Mouse (Mus musculus) midbrain, embryonic 13.5 days (tissue): ENCODE results near the gene Slc6a4. TPM values are rescaled to one million over a fixed set of nuclear protein-coding genes. Genes with fewer than 3 reads are reported as not detected.

Experiments
- ATAC-seq: fragments of 200-750 bp; cut with Nextera tagmentation; 2 replicates; pipeline ENCODE4 v1.8.0; 2017; ENCODE audit warnings: mild to moderate bottlenecking, moderate TSS enrichment, moderate library complexity
- H3K27ac ChIP-seq: fragments of 300-500 bp; sonication (generic); 2 replicates; pipeline ENCODE4 v1.5.1; 2015; ENCODE audit warnings: inconsistent platforms, mild to moderate bottlenecking, moderate library complexity
- H3K27me3 ChIP-seq: fragments of 300-500 bp; sonication (generic); 2 replicates; pipeline ENCODE4 v1.6.1; 2015; ENCODE audit warnings: mild to moderate bottlenecking, inconsistent platforms
- H3K36me3 ChIP-seq: fragments of 300-500 bp; sonication (generic); 2 replicates; pipeline ENCODE4 v1.6.1; 2015; ENCODE audit warnings: mild to moderate bottlenecking, inconsistent platforms
- H3K4me1 ChIP-seq: fragments of 300-500 bp; sonication (generic); replicated peaks from 2 replicates; pipeline ENCODE4 v1.6.1; 2015; ENCODE audit warnings: inconsistent platforms
- H3K4me2 ChIP-seq: fragments of 300-500 bp; sonication (generic); replicated peaks from 2 replicates; pipeline ENCODE4 v1.6.1; 2015; ENCODE audit warnings: moderate library complexity, mild to moderate bottlenecking, inconsistent platforms
- H3K4me3 ChIP-seq: fragments of 300-500 bp; sonication (generic); replicated peaks from 2 replicates; pipeline ENCODE4 v1.5.1; 2015; ENCODE audit warnings: mild to moderate bottlenecking, inconsistent platforms
- H3K9ac ChIP-seq: fragments of 300-500 bp; sonication (generic); replicated peaks from 2 replicates; pipeline ENCODE4 v1.6.1; 2015; ENCODE audit warnings: mild to moderate bottlenecking, inconsistent platforms
- H3K9me3 ChIP-seq: fragments of 300-500 bp; sonication (generic); 2 replicates; pipeline ENCODE4 v1.6.1; 2016; ENCODE audit warnings: mild to moderate bottlenecking, inconsistent platforms
- WGBS: fragments of 180-500 bp; shearing (Covaris S2); methylation state at CpG from one replicate; pipeline ENCODE4 v1.1.7; 2015; 5-methylcytosine and 5-hydroxymethylcytosine counted together
- polyA plus RNA-seq: library from polyadenylated mRNA; unstranded; fragments of >200 nt; fragmentation: Nextera tagmentation; extraction: Ambion mirVana; gene quantifications from 2 replicates; pipeline ENCODE4 v1.2.1, GENCODE M21; 2015

Gene Slc6a4
- polyA plus RNA-seq, 1 experiment from 2014 or later = 7.0 TPM

DNA sequence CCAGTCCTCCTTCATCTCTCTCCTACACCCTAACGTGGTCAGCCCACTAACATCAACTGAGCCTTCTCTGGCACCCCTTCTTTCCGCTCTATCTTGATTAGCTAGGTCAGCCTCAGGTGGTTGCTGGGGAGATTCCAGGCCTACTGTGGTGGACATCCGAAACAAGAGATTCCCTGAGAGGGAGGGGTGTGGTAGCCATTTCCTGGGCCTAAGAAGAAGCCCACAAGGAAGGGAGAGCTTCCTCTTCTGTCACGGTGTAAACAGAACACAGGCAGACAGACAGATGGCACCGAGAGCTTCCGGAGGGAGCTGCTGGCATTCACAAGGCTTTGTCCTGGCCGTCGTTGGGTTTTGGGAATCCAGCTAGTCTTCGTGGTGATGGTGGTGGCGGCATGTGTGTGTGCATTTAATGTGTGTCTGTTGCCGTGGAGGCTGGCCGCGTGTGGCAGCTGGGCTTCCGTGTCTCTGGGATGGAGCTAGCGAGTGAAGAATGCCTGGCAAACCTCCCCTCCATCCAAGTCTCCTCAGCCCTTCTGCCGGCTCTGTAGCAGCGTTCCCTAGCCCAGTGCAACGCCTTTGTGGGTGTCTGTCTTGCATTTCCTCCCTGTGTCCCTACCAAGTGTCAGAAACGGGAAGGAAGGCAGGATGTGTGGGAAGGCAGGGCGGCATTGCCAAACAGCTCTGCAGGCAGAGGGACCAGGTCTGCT lies 2.3 kb upstream of the Slc6a4 start:
- Histone ChIP-seq H3K9ac (no peak overlapping the region), H3K4me2 (no peak overlapping the region), H3K27me3 (peaks cover 57% of the 10 kb centered on the region), H3K27ac (no peak overlapping the region), H3K4me1 (peaks cover 25% of the 10 kb centered on the region), H3K4me3 (no peak overlapping the region), H3K9me3 (no peaks in the 10 kb centered on the region), H3K36me3 (no peaks in the 10 kb centered on the region)
- ATAC-seq = no peak
- WGBS = 53% methylated on average over 20 of the region's 20 CpGs

DNA sequence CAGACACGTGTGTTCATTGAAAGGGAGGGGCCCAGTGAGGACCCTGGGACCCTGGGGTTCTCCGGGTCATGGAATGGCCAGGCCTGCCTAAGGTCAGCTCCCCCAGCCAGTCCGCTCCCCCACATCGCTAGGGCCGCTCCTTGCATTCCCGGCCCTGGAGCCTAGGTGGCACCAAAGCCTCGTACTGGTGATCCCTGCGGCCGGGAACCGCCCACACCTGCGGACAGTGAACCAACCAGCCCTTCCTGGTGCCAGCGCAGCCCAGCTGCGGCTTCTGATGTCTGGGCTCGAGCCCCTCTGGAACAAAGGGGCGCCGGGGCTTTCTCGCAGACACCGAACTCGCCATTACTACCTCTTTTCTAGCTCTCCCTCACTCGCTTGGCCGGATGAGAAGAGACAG lies 1.1 kb upstream of the Slc6a4 start:
- 2% methylated on average over 21 of the region's 21 CpGs for WGBS
- no peaks in the 10 kb centered on the region for H3K9me3 ChIP-seq
- peak; percentile 87 for ATAC-seq
- H3K9ac ChIP-seq = peak overlapping the region; percentile 49; the same call in 1 of the 2 replicates
- peaks cover 25% of the 10 kb centered on the region for H3K4me1 ChIP-seq
- H3K4me2 ChIP-seq = peak overlapping the region; percentile 85
- peaks cover 67% of the 10 kb centered on the region for H3K27me3 ChIP-seq
- no peak overlapping the region for H3K27ac ChIP-seq
- H3K4me3 ChIP-seq = peak overlapping the region; percentile 52
- H3K36me3 ChIP-seq = no peaks in the 10 kb centered on the region

DNA sequence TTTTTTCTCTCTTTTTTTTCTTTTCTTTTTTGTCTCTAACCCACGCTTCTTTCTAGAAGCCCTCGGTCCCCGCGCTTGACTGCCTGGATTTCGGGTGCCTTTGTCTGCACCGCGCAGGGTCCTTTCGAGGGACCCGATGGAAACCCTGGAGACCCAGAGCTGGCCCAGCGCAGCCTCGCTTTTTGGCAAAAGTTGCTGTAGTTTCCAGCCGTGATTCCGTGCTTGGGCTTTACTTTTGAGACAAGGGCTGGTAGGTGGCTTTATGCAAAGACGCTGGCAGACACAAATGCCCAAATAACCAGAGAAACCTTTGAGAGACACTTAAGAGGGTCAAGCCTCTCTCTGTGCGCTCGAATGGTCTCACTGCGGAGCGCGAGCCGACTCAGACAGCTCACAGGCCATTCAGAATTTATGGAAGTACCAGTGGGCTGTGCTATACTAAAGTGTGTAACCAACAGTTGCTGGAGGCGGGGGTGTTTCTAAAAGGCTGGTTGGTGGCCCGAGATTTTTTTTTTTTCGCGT lies 363 bp downstream of the Slc6a4 start:
- 10% methylated on average over 24 of the region's 24 CpGs for WGBS
- H3K9ac ChIP-seq = peak overlapping the region; percentile 49; the same call in 1 of the 2 replicates
- ATAC-seq = no peak
- peak overlapping the region; percentile 52 for H3K4me3 ChIP-seq
- no peaks in the 10 kb centered on the region for H3K9me3 ChIP-seq
- peaks cover 71% of the 10 kb centered on the region for H3K27me3 ChIP-seq
- peaks cover 19% of the 10 kb centered on the region for H3K4me1 ChIP-seq
- H3K27ac ChIP-seq = no peak overlapping the region
- peak overlapping the region; percentile 85 for H3K4me2 ChIP-seq
- H3K36me3 ChIP-seq = no peaks in the 10 kb centered on the region

DNA sequence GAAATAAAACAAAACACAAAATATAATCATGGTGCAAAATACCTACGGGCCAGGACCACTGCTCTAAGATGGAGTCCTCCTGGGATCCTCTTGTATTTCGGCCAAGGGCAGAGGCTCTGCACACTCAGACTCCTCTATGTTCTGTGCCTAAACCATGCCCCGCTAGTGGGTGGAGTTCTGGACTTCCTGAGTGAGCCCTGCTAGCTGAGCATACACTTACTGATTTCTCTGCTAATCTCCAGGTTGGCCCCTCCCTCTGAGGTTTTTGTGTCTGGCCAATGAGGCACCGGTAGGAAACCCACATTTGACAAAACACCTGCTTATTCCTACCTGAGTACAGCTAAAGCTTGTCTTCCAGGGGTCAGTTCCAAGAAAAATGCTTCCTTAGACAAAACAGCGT lies 2.3 kb downstream of the Slc6a4 start:
- Histone ChIP-seq H3K4me3 (no peak overlapping the region), H3K9me3 (no peaks in the 10 kb centered on the region), H3K27ac (no peak overlapping the region), H3K4me2 (no peak overlapping the region), H3K9ac (no peak overlapping the region), H3K27me3 (peaks cover 67% of the 10 kb centered on the region), H3K4me1 (peaks cover 19% of the 10 kb centered on the region), H3K36me3 (no peaks in the 10 kb centered on the region)
- 63% methylated on average over 5 of the region's 5 CpGs for WGBS
- ATAC-seq = no peak

DNA sequence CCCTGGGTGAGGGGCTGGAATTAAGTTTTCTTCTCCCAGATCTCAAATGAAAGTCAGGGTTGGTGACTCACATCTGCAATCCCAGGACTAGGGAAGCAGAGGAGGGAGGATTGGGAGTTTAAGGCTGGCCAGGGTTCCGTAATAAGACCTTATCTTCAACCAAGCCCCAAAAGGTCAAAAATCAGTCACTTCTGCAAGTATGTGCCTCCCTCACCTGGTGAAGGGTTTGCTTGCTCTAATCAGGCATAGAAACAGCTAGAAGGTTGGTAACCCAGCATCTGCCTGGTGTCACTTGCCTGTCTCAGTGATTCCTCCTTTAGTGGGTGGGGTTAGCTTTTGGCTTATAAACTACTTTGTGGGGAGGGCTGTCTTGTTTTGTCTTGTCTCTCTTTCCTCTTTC lies 4.0 kb downstream of the Slc6a4 start:
- no peaks in the 10 kb centered on the region for H3K9me3 ChIP-seq
- peaks cover 51% of the 10 kb centered on the region for H3K27me3 ChIP-seq
- H3K9ac ChIP-seq = no peak overlapping the region
- no peak overlapping the region for H3K4me3 ChIP-seq
- WGBS = 78% methylated on average over 1 of the region's 1 CpGs
- peaks cover 15% of the 10 kb centered on the region for H3K4me1 ChIP-seq
- no peak overlapping the region for H3K4me2 ChIP-seq
- no peak for ATAC-seq
- H3K27ac ChIP-seq = no peak overlapping the region
- no peaks in the 10 kb centered on the region for H3K36me3 ChIP-seq

DNA sequence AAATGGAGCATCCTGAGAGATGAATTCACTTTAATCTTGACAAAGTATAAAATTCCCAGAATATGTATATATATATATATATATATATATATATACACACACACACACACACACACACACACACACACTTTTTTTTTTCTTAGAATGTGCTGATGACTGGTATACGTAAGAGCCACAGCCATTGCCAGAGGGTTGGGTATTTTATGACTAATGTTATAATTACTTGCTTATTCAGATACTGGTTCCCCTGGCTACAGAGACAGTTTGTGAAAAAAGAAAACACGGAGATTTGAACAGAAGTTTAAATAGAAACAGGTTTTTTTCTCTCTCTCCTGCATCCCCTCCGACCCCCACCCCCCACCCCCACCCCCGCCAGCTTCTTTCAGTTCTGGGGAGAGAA lies 7.5 kb downstream of the Slc6a4 start:
- H3K4me2 ChIP-seq = no peak overlapping the region
- H3K9ac ChIP-seq = no peak overlapping the region
- H3K9me3 ChIP-seq = no peaks in the 10 kb centered on the region
- no peak overlapping the region for H3K27ac ChIP-seq
- H3K4me3 ChIP-seq = no peak overlapping the region
- no peaks in the 10 kb centered on the region for H3K4me1 ChIP-seq
- peaks cover 16% of the 10 kb centered on the region for H3K27me3 ChIP-seq
- 70% methylated on average over 4 of the region's 4 CpGs for WGBS
- ATAC-seq = no peak
- no peaks in the 10 kb centered on the region for H3K36me3 ChIP-seq

DNA sequence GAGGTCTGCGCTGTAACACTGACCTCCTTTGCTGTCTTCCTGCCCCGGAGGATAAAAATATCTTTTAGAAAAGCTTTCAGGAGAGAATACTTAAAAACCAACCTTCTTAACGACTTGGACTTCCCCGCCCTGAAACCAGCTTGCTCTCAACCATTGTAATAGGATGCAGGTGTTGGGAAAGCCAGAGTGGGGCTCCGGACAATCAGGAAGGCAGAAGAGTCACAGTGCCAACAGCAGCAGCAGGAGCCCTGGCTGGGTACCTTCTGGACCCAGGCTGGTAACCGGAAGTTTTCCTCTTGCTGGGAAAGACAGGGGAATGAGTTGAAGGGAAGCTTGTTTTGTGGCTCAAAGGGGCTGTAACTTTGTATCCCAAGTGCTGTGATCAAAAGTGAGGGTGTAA lies 8.2 kb downstream of the Slc6a4 start:
- no peak overlapping the region for H3K9ac ChIP-seq
- 56% methylated on average over 6 of the region's 6 CpGs for WGBS

DNA sequence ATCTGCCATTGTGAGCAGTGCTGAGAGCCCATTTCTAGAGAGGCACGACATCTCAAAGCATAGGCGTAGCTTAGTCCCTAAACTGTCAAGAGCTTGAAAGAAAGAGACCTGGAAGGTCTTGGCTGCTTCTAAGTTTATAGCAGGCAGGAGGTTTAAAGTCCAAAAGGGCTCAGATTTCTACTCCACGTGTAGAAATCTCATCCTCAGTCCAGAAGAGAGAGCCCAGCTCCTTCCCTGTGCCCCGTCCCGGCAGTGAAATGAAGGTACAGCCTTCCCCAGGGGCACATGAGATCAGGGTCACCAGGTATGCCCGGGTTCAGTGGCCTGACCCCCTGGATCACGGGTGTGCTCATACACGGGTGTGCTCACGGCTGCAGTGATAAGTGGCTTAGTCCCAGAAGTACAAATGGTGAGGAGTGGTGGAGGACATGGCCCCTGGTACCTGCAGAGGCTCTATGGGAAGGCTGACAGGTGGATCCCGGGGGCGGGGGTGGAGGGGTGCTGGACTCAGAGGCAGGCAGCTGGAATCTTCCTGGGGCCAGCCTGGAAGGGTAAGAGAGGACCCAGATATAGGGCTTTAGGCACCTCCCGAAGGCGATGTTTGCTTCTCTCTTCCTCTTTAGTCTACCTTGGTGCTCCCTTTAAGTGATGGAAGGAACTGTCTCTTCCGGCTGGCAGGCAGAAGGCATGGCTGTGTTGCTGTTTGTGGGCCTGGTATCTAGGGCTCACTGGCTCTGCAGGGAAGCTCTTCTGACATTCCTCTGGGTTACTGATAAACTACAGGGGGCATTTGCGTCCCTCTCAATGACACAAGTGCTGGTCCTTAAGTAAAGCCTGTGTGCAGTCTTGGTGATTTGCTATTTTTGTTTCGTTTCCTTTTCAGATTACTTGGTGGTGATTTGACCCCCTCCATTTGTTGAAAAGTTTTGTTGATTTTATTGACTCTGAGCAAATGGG lies 10.9 kb downstream of the Slc6a4 start:
- ATAC-seq = no peak
- Histone ChIP-seq H3K9me3 (no peaks in the 10 kb centered on the region), H3K36me3 (no peaks in the 10 kb centered on the region), H3K9ac (no peak overlapping the region), H3K4me3 (no peak overlapping the region), H3K27ac (no peak overlapping the region), H3K4me1 (0 out of 2 replicates have a peak, but pooled peaks cover 2% of the 10 kb centered on the region), H3K27me3 (no peaks in the 10 kb centered on the region), H3K4me2 (no peak overlapping the region)
- 79% methylated on average over 16 of the region's 16 CpGs for WGBS

More for the DNA sequence above, 8.2 kb downstream of the Slc6a4 start:
- no peak overlapping the region for H3K4me3 ChIP-seq
- no peaks in the 10 kb centered on the region for H3K4me1 ChIP-seq
- ATAC-seq = no peak
- no peak overlapping the region for H3K27ac ChIP-seq
- H3K36me3 ChIP-seq = no peaks in the 10 kb centered on the region
- H3K4me2 ChIP-seq = no peak overlapping the region
- H3K9me3 ChIP-seq = no peaks in the 10 kb centered on the region
- peaks cover 8% of the 10 kb centered on the region for H3K27me3 ChIP-seq

DNA sequence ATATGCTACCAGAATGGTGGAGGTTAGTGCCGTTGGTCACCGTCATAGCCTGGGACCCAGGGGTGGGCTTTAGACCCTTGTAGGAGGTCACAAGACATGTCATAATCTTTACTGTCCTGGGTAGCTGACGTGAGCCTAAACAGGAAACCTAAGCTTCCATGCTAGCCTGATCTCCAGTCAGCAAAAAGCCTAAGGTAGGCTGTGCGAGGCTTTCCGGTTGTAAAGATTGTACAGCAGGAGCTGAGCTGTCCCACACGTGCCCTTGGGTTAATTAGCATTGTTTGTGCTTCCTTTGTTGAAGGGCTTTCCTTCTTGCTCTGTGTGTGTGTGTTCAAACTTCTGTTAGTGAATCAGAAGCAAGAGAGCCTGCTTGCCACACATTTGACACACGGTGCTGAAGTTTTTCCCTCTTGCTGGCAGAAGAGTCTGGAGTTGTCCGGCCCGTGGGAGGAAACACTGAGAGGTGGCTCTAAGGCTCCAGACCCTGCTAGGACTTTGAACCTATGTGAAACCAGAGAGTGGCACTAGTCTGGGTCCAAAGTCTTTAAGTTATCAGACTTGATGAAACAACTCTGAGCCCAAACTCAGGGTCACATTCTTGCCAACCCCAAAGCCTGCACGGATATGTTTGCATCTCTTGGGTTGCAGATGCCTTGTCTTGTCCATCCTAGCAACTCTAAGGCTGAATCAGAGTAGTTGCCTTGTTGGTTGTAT lies 12.5 kb downstream of the Slc6a4 start:
- H3K4me3 ChIP-seq = no peak overlapping the region
- 0 out of 2 replicates have a peak, but pooled peaks cover 2% of the 10 kb centered on the region for H3K4me1 ChIP-seq
- no peak overlapping the region for H3K27ac ChIP-seq
- WGBS = 80% methylated on average over 10 of the region's 10 CpGs
- H3K9ac ChIP-seq = no peak overlapping the region
- ATAC-seq = no peak
- H3K9me3 ChIP-seq = no peaks in the 10 kb centered on the region
- H3K27me3 ChIP-seq = no peaks in the 10 kb centered on the region
- H3K4me2 ChIP-seq = no peak overlapping the region
- H3K36me3 ChIP-seq = no peaks in the 10 kb centered on the region

DNA sequence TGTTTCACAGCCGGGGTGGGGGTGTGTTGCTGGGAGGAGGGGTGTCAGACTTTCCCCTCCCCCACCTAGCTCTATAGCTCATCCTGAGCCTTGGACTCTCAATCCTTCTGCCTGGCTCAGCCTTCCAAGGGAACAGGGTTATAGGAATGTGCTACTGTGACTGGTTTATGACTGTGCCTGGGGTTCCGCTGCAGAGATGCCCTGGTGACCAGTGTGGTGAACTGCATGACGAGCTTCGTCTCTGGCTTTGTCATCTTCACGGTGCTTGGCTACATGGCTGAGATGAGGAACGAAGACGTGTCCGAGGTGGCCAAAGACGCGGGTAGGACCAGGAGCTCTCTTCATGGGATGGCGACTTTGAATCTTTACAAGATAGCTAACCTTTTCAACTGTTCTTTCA lies 19.6 kb downstream of the Slc6a4 start:
- WGBS = 83% methylated on average over 11 of the region's 11 CpGs
- H3K4me2 ChIP-seq = no peak overlapping the region
- H3K4me3 ChIP-seq = no peak overlapping the region
- H3K4me1 ChIP-seq = 0 out of 2 replicates have a peak, but pooled peaks cover 2% of the 10 kb centered on the region
- H3K36me3 ChIP-seq = no peaks in the 10 kb centered on the region
- no peak overlapping the region for H3K9ac ChIP-seq
- H3K27me3 ChIP-seq = no peaks in the 10 kb centered on the region
- H3K9me3 ChIP-seq = no peaks in the 10 kb centered on the region
- no peak overlapping the region for H3K27ac ChIP-seq
- ATAC-seq = no peak

DNA sequence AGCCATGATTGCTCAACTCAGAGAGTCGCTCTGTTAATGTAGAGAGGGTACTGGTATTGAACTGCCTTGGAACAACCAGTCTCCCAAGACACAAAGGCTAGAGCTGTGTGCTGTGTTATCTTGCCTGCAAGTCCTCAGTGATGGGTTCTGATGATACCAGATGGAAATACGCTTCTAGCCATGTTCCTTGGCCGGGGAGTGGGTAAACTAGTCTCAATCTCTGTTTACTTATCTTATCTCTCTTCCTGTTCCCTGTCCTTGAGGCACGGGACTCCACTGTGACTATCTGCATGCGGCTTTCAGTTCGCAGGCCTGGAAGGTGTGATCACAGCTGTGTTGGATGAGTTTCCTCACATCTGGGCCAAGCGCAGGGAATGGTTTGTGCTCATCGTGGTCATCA lies 21.1 kb downstream of the Slc6a4 start:
- Histone ChIP-seq H3K27ac (no peak overlapping the region), H3K4me3 (no peak overlapping the region), H3K9ac (no peak overlapping the region), H3K4me1 (no peaks in the 10 kb centered on the region), H3K9me3 (no peaks in the 10 kb centered on the region), H3K27me3 (no peaks in the 10 kb centered on the region), H3K4me2 (no peak overlapping the region), H3K36me3 (no peaks in the 10 kb centered on the region)
- ATAC-seq = no peak
- WGBS = 90% methylated on average over 8 of the region's 8 CpGs
